Mouse (Mus musculus): ENCODE results near the gene Thap7. TPM values are rescaled to one million over a fixed set of nuclear protein-coding genes. Genes with fewer than 3 reads are reported as not detected.

Gene Thap7
- polyA plus RNA-seq, 2 experiments from 2014 or later: 67.5 to 70.8 TPM

DNA sequence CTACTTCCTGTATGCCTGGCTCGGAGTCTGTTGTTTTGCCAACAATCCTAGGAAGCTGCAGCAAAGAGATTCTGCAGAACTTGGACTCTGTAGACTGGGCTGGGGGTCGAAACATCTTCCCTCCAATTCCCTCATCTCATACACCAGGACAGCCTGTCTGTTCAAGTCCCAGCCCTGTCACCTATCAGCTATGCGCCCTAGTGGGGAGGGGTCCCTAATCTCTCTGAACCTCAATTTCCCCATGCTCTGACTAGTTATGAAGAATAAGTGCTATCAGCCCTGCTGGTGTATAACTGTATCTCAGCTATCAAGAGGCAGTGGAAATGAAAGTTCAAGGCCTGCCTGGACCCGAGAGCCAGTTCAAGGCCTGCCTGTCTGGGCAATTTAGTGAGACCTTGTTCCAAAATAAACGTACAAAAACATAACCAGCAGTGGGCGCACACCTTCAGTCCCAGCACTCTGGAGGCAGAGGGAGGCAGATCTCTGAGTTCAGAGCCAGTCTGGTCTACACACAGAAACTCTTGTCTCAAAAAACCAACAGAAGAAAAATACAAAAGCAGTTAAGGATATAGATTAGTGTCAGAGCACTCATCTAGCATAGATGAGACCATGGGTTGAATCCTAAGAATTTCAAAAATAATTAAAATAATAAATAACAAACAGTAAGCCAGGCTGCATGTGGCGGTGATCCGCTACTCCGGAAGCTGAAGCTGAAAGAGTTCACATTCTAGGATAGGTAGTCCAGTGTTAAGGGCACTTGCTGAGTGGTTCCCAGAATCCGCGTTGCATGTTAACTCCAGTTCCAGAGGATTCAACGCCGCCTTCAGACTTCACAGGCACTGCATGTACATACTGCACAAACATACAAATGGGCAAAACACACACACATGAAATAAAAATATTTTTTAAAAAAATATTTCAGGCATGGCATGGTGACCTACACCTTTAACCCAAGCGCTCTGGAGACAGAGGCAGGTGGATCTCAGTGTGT is 42.2 kb downstream of the Thap7 start:
- ATAC-seq: no peak

DNA sequence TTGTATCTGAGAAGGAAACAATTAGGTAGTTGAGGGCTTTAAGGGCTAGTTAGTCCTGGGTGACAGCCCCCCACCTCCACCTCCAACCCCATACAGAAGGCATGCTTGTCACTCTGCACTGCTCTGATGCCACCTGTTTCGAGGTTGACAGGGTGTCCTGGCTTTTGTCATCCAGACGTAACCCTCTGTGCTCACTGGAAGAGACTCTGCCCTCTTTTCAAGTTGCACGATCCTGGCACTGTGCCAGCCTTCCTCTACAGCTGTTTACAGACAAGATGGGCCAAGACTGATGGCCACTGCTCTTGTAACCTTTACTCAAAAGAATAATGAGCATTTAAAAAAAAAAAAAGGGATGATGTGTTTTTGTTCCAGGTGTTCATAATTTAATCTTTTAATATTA is 44.4 kb downstream of the Thap7 start:
- no peak for ATAC-seq

DNA sequence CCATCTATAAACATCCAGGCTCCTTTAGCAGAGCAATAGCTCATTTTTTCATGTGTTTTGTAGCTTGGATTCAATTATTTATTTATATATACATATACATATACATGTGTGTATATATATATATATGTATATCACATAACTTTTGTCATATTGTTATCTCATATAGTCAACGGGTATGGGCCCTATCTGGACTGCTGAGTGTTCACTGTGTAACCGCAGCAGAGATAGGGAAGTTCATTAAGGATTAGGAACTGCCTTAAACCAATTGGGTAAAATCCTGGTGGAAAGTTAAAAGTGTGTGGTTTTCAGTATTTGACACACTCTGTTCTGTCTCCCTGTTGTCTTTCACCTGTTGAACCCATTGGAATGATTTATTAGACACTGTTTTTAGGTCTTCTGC is 49.5 kb downstream of the Thap7 start:
- ATAC-seq: no peak

DNA sequence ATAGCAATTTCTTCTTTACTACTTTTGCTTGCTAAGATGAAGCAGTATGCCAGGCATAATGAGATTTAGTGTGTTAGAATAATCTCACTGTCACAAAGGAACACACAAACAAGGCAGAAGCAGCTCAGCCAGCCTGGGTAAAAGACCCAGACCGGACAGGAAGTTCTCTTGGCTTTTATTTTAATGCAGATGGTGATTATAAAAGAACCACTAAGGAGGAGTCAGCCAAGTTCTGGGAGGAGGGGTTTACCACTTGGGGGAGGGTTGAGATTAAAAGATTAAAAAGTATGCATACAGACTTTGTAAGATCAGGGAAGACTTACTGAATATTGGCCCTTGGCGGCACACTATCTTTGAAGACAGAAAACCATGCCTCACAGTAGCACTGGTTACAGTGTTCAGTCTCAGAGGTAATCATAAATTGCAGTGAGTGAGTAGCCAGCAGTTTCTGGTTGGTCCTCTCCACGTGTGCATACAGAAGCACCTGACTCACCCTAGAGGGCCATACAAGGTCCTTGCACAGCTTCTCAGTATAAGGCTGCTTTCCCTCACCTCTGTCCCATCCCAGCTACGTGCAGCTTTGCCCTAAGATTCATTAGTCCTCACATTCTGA is 52.5 kb downstream of the Thap7 start:
- no peak for ATAC-seq

Other genes starting within 250 kb of the Thap7 start
- gene Serpind1, start 199.8 kb downstream of the Thap7 start, polyA plus RNA-seq (2017; shearing (Covaris generic)): under 1 TPM; 0.22 to 0.53 TPM
- gene Snap29, start 125.2 kb downstream of the Thap7 start, polyA plus RNA-seq (2017; shearing (Covaris generic)): 10 to 100 TPM in 1 of 2 experiments, 1 to 10 TPM in 1; 8.3 to 16.7 TPM
- 10 to 100 TPM; 42.5 to 51.8 TPM for gene Pi4ka, start 124.8 kb downstream of the Thap7 start, polyA plus RNA-seq (2017; shearing (Covaris generic))
- 10 to 100 TPM; 16.6 to 21.2 TPM for gene Crkl, start 79.1 kb downstream of the Thap7 start, polyA plus RNA-seq (2017; shearing (Covaris generic))
- gene Aifm3, start 41.5 kb downstream of the Thap7 start, polyA plus RNA-seq (2017; shearing (Covaris generic)): not detected
- 10 to 100 TPM; 41.0 to 47.1 TPM for gene Lztr1, start 22.4 kb downstream of the Thap7 start, polyA plus RNA-seq (2017; shearing (Covaris generic))
- gene Lrrc74b, start 30.1 kb upstream of the Thap7 start, polyA plus RNA-seq (2017; shearing (Covaris generic)): not detected
- not detected for gene P2rx6, start 30.7 kb upstream of the Thap7 start, polyA plus RNA-seq (2017; shearing (Covaris generic))
- gene Slc7a4, start 52.1 kb upstream of the Thap7 start, polyA plus RNA-seq (2017; shearing (Covaris generic)): under 1 TPM; 0.42 to 0.69 TPM
- 10 to 100 TPM; 10.4 to 18.1 TPM for gene Smpd4, start 88.2 kb upstream of the Thap7 start, polyA plus RNA-seq (2017; shearing (Covaris generic))
- under 1 TPM in 1 of 2 experiments, not detected in 1; 0.75 TPM for gene Ccdc74a, start 115.3 kb upstream of the Thap7 start, polyA plus RNA-seq (2017; shearing (Covaris generic))
- gene Med15, start 201.8 kb upstream of the Thap7 start, polyA plus RNA-seq (2017; shearing (Covaris generic)): 10 to 100 TPM; 66.5 to 89.2 TPM
- gene Klhl22, start 228.5 kb upstream of the Thap7 start, polyA plus RNA-seq (2017; shearing (Covaris generic)): 10 to 100 TPM; 11.8 to 16.3 TPM

Data from activated CD4-positive, CD25-positive, alpha-beta regulatory T cell, adult 4 months (primary cell).